Mouse (Mus musculus): ENCODE data around the gene Ssxb6. TPM values are rescaled to one million over a fixed set of nuclear protein-coding genes. Genes with fewer than 3 reads are reported as not detected.

Ssxb6 gene
- polyA plus RNA-seq (2017; shearing (Covaris generic)): not detected

GRCm38 (mm10) chrX:8548155-8548554 is at the start of gene Ssxb6:
Ssxb6 (minus strand) TSS chrX:8548255.

GRCm38 (mm10) chrX:8591716-8592115 is 43.7 kb upstream of the Ssxb6 start, which contains the start of gene Ssxb3:
Ssxb3 (minus strand) TSS chrX:8591816.

GRCm38 (mm10) chrX:8524854-8525253 is 23.2 kb downstream of the Ssxb6 start, which contains the start of gene Gm14459:
Gm14459 (minus strand) TSS chrX:8524954.

Other genes starting within 250 kb of the Ssxb6 start
- gene Ssxb10, start 220.8 kb downstream of the Ssxb6 start, polyA plus RNA-seq (2017; shearing (Covaris generic)): not detected
- gene Ssxb9, start 181.3 kb downstream of the Ssxb6 start, polyA plus RNA-seq (2017; shearing (Covaris generic)): not detected
- gene Ssxb1, start 134.9 kb downstream of the Ssxb6 start, polyA plus RNA-seq (2017; shearing (Covaris generic)): not detected
- gene Ssxb2, start 86.5 kb downstream of the Ssxb6 start, polyA plus RNA-seq (2017; shearing (Covaris generic)): not detected
- gene Gm14459, start 23.3 kb downstream of the Ssxb6 start, polyA plus RNA-seq (2017; shearing (Covaris generic)): not detected
- not detected for gene Ssxb3, start 43.6 kb upstream of the Ssxb6 start, polyA plus RNA-seq (2017; shearing (Covaris generic))
- not detected for gene Ssxb8, start 142.6 kb upstream of the Ssxb6 start, polyA plus RNA-seq (2017; shearing (Covaris generic))
- not detected for gene Ssx9, start 200.2 kb upstream of the Ssxb6 start, polyA plus RNA-seq (2017; shearing (Covaris generic))

Measured in inflammation-experienced regulatory T-cells (primary cell).